Mouse (Mus musculus): Measurements from ENCODE around the gene Ufsp1. TPM values are rescaled to one million over a fixed set of nuclear protein-coding genes. Genes with fewer than 3 reads are reported as not detected.

The Ufsp1 gene
- total RNA-seq, 2 experiments from 2014 or later, result 10.2 to 12.7 TPM

- peak; percentile 95 for DNase-seq
Observed at GRCm38 (mm10) chr5:137333512-137334174, 39.2 kb downstream of the Ufsp1 start, which contains the start of gene Slc12a9. Gene Slc12a9, minus strand, starts transcription at chr5:137333597.

- DNase-seq, result no peak
Observed at GRCm38 (mm10) chr5:137334317-137334716, 39.9 kb downstream of the Ufsp1 start.

- DNase-seq, result no peak
Observed at GRCm38 (mm10) chr5:137335066-137335465, 40.6 kb downstream of the Ufsp1 start.

- no peak for DNase-seq
Observed at GRCm38 (mm10) chr5:137337190-137337589, 42.8 kb downstream of the Ufsp1 start.

GRCm38 (mm10) chr5:137338256-137338655 is 43.8 kb downstream of the Ufsp1 start:
- peak; percentile 95 to 96 for DNase-seq

GRCm38 (mm10) chr5:137338663-137339289 is 44.3 kb downstream of the Ufsp1 start:
- peak; percentile 44 to 62 for DNase-seq

- peak; percentile 42 to 67 for DNase-seq
Observed at GRCm38 (mm10) chr5:137339290-137339979, 45.0 kb downstream of the Ufsp1 start.

GRCm38 (mm10) chr5:137340222-137340621 is 45.8 kb downstream of the Ufsp1 start:
- no peak for DNase-seq

GRCm38 (mm10) chr5:137342407-137343012 is 48.1 kb downstream of the Ufsp1 start:
- no peak for DNase-seq

- no peak for DNase-seq
Observed at GRCm38 (mm10) chr5:137343412-137343811, 49.0 kb downstream of the Ufsp1 start.

- no peak for DNase-seq
Observed at GRCm38 (mm10) chr5:137343869-137344268, 49.4 kb downstream of the Ufsp1 start.

Small RNA genes lying within 50 kb of the gene (microRNA-seq; reads per million reads assigned to microRNA genes)
- gene Mir7036 (2.0 reads per million), gene Mir8116 (not detected)

Other genes starting within 250 kb of the Ufsp1 start
- 10 to 100 TPM; 91.3 to 93.7 TPM for gene Ap1s1, start 248.5 kb upstream of the Ufsp1 start, total RNA-seq (2021)
- gene Serpine1, start 222.4 kb upstream of the Ufsp1 start, total RNA-seq (2021), result 10 to 100 TPM in 1 of 2 experiments, 1 to 10 TPM in 1; 3.5 to 11.2 TPM
- gene Trim56, start 178.4 kb upstream of the Ufsp1 start, total RNA-seq (2021), result 10 to 100 TPM; 40.9 to 44.8 TPM
- not detected for gene Muc3, start 145.3 kb upstream of the Ufsp1 start, total RNA-seq (2021)
- gene Muc3a, start 82.2 kb upstream of the Ufsp1 start, total RNA-seq (2021), result under 1 TPM in 1 of 2 experiments, not detected in 1; 0.17 TPM
- gene Ache, start 7.1 kb upstream of the Ufsp1 start, total RNA-seq (2021), result 1 to 10 TPM; 7.0 TPM
- gene Srrt, start 13.0 kb downstream of the Ufsp1 start, total RNA-seq (2021), result 100 to 1,000 TPM; 103 to 167 TPM
- gene Trip6, start 19.8 kb downstream of the Ufsp1 start, total RNA-seq (2021), result 10 to 100 TPM; 36.7 to 38.2 TPM
- gene Slc12a9, start 39.0 kb downstream of the Ufsp1 start, total RNA-seq (2021), result 10 to 100 TPM in 1 of 2 experiments, 1 to 10 TPM in 1; 8.0 to 11.5 TPM
- 10 to 100 TPM; 59.4 to 60.6 TPM for gene Ephb4, start 55.5 kb downstream of the Ufsp1 start, total RNA-seq (2021)
- gene Zan, start 182.4 kb downstream of the Ufsp1 start, total RNA-seq (2021), result under 1 TPM in 1 of 2 experiments, not detected in 1; 0.03 TPM
- gene Pop7, start 207.9 kb downstream of the Ufsp1 start, total RNA-seq (2021), result 10 to 100 TPM; 25.6 to 27.0 TPM
- 10 to 100 TPM; 32.0 to 32.8 TPM for gene Gigyf1, start 223.9 kb downstream of the Ufsp1 start, total RNA-seq (2021)
- not detected for gene Epo, start 238.6 kb downstream of the Ufsp1 start, total RNA-seq (2021)
- 100 to 1,000 TPM; 544 to 638 TPM for gene Gnb2, start 238.9 kb downstream of the Ufsp1 start, total RNA-seq (2021)